Mouse (Mus musculus): ENCODE results near the gene Crk.

DNA sequence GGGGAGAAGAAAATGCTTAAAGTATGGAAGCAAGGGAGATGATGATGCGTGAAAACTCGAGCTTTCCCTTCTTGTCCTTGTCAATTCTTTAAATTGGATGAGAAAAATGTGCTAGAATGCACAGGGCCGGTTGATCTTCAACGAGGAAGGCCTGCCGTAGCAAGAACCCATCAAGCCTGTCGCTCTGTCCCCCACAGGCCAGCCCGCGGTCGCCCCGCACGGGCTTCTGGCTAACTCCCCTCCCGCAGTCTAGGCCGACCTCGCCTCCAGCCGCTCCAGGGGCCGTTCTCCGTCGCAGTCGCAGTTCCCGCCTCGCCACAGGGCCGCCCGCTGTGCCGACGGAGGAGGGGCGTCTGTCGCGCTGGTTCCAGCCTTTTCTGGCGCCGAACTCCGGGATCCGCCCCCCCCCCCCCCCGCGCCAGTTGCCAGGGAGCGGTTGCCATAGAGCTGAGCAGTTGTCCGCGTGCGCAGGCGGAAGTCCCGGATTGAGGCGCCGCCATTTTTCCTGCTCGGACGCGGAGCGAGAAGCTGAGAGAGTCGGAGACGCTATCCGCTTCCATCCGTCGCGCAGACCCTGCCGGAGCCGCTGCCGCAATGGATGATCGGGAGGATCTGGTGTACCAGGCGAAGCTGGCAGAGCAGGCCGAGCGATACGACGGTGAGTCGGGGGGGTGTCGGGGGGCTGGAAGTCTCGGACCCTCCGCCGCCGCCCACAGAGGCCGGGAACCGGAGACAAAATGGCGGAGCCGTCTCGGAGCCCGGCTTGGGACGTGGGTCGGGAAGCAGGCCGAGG lies 53.6 kb downstream of the Crk start, which contains the start of gene Ywhae:
- TF ChIP-seq CTCF (IDR thresholded peaks at IDR 0.05) (0 out of 2 replicates have a peak, but pooled peaks have one; percentile 11), EP300 (IDR thresholded peaks at IDR 0.05) (peak; percentile 47; the same call in 1 of the 2 replicates)
